Mouse (Mus musculus) embryonic facial prominence, embryonic 13.5 days (tissue): ENCODE data around the gene Gpc3. TPM values are rescaled to one million over a fixed set of nuclear protein-coding genes. Genes with fewer than 3 reads are reported as not detected.

Experiments used
- microRNA counts: library from miRNA; unstranded; fragments of <30 nt; microRNA quantifications from one replicate; lab custom pipeline; 2016
- microRNA-seq: library from miRNA; unstranded; fragments of <30 nt; microRNA quantifications from one replicate; pipeline ENCODE4, GENCODE M21; 2016
- polyA plus RNA-seq: library from polyadenylated mRNA; unstranded; fragments of >200 nt; fragmentation: Nextera tagmentation; extraction: Ambion mirVana; gene quantifications from 2 replicates; pipeline ENCODE4 v1.2.1, GENCODE M21; 2015

Gpc3 gene
- polyA plus RNA-seq, 1 experiment from 2014 or later = 741 TPM

MicroRNAs encoded within 50 kb of the gene (microRNA counts, 519-probe panel; counts per million panel counts)
- 2,537 counts per million, percentile 61 among the panel's probes with 10 or more counts for microRNA mmu-miR-717 (lab: Ali Mortazavi, UCI)

Small RNA genes within 50 kb of the gene (microRNA-seq; reads per million reads assigned to microRNA genes)
- not detected for gene Mir6384
- not detected for gene Mir717

Other genes starting within 250 kb of the Gpc3 start
- 0.40 TPM in 1 of 2 replicates, not detected in the other for gene Ccdc160, start 177.2 kb upstream of the Gpc3 start, polyA plus RNA-seq